Mouse (Mus musculus) layer of hippocampus, postnatal 36 days (tissue): Measurements from ENCODE around the gene Lsg1. TPM values are rescaled to one million over a fixed set of nuclear protein-coding genes. Genes with fewer than 3 reads are reported as not detected.

Source experiments
- DNase-seq, 2 experiments: peaks; one replicate each; pipeline ENCODE4 v3.0.0; 2022
- total RNA-seq, 2 experiments: library from RNA; stranded (reverse); gene quantifications; 2 replicates each; pipeline ENCODE4 v1.2.3; 2021

The Lsg1 gene
- total RNA-seq, 2 experiments from 2014 or later, result 17.1 to 19.8 TPM

DNA sequence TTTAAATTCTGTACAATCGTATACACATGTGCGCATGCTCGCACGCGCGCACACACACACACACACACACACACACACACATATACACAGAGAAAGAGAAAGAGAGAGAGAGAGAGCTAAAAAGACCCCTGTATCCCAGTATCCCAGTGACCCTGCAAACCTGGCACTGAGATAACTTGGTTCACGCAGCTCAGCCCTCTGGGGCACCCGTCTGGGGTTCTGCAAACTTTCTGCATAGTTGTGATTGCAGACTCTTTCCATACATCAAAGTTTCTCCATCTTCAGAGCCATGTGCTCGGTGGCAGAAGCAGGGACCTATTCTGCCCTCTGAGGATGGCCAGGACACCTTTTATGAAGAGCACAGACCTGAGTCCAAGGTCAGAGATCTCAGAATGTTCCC lies 70.4 kb downstream of the Lsg1 start:
- no peak for DNase-seq

DNA sequence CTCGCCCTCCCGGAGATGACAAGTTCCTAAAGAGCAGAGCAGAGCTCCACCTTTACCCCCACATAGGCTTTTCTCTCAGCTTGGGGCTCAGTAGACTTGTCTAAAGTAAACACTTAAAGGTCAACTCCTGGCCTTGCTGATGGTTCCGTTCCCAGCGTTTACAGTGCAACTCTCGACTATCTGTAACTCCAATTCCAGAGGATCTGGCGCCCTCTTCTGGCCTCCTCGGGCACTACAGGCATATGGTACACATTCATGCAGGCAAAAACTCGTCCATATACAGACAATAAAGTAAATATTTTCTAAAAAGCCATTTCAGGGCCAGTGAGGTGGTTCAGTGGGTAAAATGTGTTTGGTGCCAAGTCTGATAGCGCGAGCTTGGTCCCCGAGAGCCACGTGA lies 72.0 kb downstream of the Lsg1 start:
- DNase-seq, result no peak

GRCm38 (mm10) chr16:30513050-30514024 lies 74.1 kb downstream of the Lsg1 start:
- peak in 1 of 2 experiments; percentile 37 for DNase-seq

GRCm38 (mm10) chr16:30512375-30513049 lies 74.9 kb downstream of the Lsg1 start:
- no peak for DNase-seq

GRCm38 (mm10) chr16:30511563-30512340 lies 75.6 kb downstream of the Lsg1 start:
- DNase-seq, result no peak

DNA sequence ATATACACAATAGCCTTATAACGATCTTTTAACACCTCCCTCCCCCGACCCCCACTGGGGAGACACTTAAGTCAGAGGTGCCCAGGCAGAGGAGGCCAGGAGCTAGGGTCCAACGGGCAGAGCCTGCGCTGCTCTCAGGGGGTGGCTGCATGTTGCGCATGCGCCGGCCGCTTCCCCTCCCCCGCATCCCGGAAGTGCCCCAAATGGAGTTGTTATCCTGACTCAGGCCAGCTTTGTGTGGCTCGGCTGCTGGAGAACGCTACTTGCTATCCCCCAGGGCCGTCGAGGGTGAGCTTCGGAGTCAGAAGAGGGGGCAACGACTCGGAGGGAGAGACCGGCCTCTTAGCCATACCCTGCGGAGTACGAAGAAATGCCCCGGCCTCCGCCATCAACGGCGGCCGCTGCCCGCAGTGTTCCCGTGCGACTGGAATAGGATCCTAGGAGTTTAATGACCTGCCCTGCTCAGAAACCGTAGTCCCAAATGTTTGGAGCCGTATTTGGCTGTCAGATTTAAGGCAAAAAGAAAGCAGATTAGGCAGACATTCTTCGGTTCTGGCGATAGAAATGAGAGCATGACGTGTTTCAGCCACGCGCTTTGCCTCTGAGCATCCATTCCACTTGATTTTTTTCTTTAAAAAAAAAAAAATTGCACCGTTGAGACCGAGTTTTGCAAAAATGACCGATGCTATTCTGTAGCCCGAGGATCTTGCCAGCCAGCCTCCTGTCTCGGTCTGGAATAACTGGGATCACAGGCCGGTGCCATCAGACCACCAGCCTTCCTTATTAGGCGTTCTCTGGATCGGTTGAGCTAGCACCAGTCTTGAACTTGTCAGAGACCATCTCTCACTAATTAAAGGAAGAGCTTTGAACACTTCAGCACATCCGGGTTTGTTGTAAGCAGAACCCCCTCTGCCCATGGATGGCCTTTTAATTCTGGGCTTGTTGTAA lies 76.6 kb downstream of the Lsg1 start:
- peak; percentile 86 for DNase-seq

Other genes with a start within 250 kb of the Lsg1 start
- gene Atp13a3, start 181.6 kb downstream of the Lsg1 start, total RNA-seq, result 10 to 100 TPM; 70.7 to 72.1 TPM
- 10 to 100 TPM; 32.3 to 38.0 TPM for gene Tmem44, start 36.8 kb downstream of the Lsg1 start, total RNA-seq
- gene Fam43a, start 12.1 kb upstream of the Lsg1 start, total RNA-seq, result 10 to 100 TPM in 1 of 2 experiments, 1 to 10 TPM in 1; 9.6 to 13.6 TPM